17 mouse cellular contexts compared by ENCODE assay signal in genomic region chr6:124449668-124450383, GRCm38 (mm10).
"Had no signal": no experiment of that assay in that cellular context is flagged by ENCODE, and none has a peak within 500 bp of the region (broad histone marks: within the 10 kb centered on the region; RNA-seq: fewer than 3 reads in every experiment).

No protein-coding gene starts in this region.

- H3K9me3 ChIP-seq: kidney, embryonic 15.5 days; limb, embryonic 12.5 days; liver, embryonic 15.5 days; midbrain, embryonic 13.5 days; neural tube, embryonic 12.5 days; stomach, embryonic 15.5 days had no signal

- ATAC-seq: lung, postnatal 0 days; midbrain, embryonic 13.5 days had no signal

- H3K4me3 ChIP-seq: kidney, embryonic 15.5 days; limb, embryonic 12.5 days; liver, embryonic 15.5 days; midbrain, embryonic 13.5 days; neural tube, embryonic 12.5 days; stomach, embryonic 15.5 days had no signal

- DNase-seq: kidney, adult 2 months; kidney, postnatal 14 days; layer of hippocampus, adult 9-11 months; layer of hippocampus, postnatal 36 days; lung, adult 2 months; lung, postnatal 36 days; right cerebral cortex, postnatal 4 days; spleen, adult 18-20 months; thymus, adult 2 months; thymus, postnatal 25 days had no signal

- H3K4me2 ChIP-seq: kidney, embryonic 15.5 days; limb, embryonic 12.5 days; liver, embryonic 15.5 days; midbrain, embryonic 13.5 days; neural tube, embryonic 12.5 days; stomach, embryonic 15.5 days had no signal

- H3K4me1 ChIP-seq: kidney, embryonic 15.5 days; limb, embryonic 12.5 days; midbrain, embryonic 13.5 days; neural tube, embryonic 12.5 days; stomach, embryonic 15.5 days had no signal

- H3K9ac ChIP-seq: kidney, embryonic 15.5 days; limb, embryonic 12.5 days; liver, embryonic 15.5 days; midbrain, embryonic 13.5 days; neural tube, embryonic 12.5 days; stomach, embryonic 15.5 days had no signal

- H3K27me3 ChIP-seq: kidney, embryonic 15.5 days; limb, embryonic 12.5 days; liver, embryonic 15.5 days; midbrain, embryonic 13.5 days; neural tube, embryonic 12.5 days; stomach, embryonic 15.5 days had no signal

- H3K27ac ChIP-seq: kidney, embryonic 15.5 days; limb, embryonic 12.5 days; liver, embryonic 15.5 days; midbrain, embryonic 13.5 days; neural tube, embryonic 12.5 days; stomach, embryonic 15.5 days had no signal

- H3K36me3 ChIP-seq: kidney, embryonic 15.5 days; limb, embryonic 12.5 days; liver, embryonic 15.5 days; stomach, embryonic 15.5 days had no signal
